Mouse (Mus musculus): ENCODE results near the gene Mccc2. TPM values are rescaled to one million over a fixed set of nuclear protein-coding genes. Genes with fewer than 3 reads are reported as not detected.
"Not testable (repeated sequence)": the region's sequence is repeated elsewhere in the genome, so short reads cannot be mapped to it uniquely, and the experiment has no call there.

Mccc2 gene
- polyA plus RNA-seq (2015; fragmentation: Nextera tagmentation; extraction: Ambion mirVana) = 29.9 and 30.0 TPM in 2 replicates

DNA sequence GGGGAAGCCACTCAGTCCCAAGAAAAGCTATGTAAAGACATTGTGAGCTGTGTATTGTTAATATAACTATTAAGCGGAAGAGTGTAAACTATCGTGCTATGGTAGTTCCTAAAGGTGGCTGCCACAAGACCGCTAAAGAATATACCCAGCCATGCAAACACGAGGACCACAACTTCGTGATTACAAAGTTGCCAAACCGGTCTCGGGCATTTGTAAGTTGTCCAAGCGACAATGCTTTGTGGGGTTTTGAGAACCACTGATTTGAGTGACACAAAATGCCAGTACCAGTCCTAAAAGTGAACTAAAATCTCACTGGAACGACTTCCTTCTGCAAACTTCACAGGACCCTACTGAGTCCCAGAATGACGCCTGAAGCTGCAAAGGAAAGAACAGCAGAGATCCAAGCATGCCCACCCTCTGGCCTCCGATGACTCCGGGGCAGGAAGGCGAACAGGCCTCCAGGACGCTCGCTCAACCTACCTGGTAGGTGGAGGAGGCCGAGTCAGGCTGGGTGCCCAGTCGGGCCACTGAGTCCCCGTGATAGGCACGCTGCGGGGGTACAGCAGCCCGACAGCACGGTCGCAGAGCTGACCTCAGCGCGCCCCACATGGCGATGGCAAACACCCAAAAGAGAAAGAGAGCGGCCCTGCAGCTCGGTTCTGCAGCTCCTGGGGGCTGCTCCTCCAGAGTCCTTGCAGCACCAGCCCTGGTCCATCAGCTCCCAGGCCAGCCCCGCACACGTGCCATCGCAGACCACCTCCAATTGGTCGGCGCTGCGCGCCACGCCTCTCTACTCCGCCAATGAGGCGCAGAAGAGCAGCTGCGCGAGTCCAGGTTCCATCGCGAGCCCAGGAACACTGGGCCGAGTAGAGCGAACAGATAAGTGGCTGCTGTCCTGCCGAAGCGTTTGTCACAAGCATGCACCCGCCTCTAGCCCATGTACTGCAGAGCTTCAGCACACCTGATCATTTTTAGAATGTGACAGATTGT lies at the start of gene Mccc2:
Mccc2 (minus strand) TSS at position 734 of the 990 bp plus-strand sequence.
- WGBS = 4% methylated on average over 47 of the region's 47 CpGs
- Histone ChIP-seq H3K9me3 (no peaks in the 10 kb centered on the region), H3K4me1 (peaks cover 21% of the 10 kb centered on the region), H3K4me2 (peak within 1 kb of the TSS; percentile 85), H3K36me3 (replicated peaks) (no peaks in the 10 kb centered on the region), H3K27me3 (replicated peaks) (no peaks in the 10 kb centered on the region), H3K9ac (peak within 1 kb of the TSS; percentile 71), H3K27ac (peak within 1 kb of the TSS; percentile 61), H3K4me3 (peak within 1 kb of the TSS; percentile 67)
- ATAC-seq (replicated peaks) = peak; percentile 100

DNA sequence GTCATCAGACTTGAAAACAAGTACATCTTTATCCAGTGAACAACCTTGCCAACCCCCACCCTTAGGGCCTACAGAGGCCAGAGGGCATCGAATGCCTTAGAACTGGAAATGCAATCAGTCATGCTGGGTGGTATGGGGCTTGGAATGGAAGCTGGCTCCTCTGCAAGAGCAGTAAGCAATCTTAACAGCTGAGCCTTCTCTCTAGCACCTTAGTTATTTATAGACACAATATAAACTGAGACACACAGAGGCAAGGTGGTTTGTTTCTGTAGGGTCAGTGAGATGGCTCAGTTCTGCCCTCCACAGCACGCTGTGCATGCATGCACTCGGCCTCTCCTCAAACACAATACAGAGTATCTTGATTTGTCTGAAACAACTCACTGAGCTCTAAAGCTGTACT lies 48.5 kb upstream of the Mccc2 start:
- H3K9ac ChIP-seq = no peak overlapping the region
- no peak overlapping the region for H3K4me3 ChIP-seq
- no peaks in the 10 kb centered on the region for H3K9me3 ChIP-seq
- no peaks in the 10 kb centered on the region for H3K27me3 ChIP-seq (replicated peaks)
- H3K4me2 ChIP-seq = no peak overlapping the region
- peaks cover 58% of the 10 kb centered on the region for H3K36me3 ChIP-seq (replicated peaks)
- 96% methylated on average over 3 of the region's 3 CpGs for WGBS
- no peak overlapping the region for H3K27ac ChIP-seq
- ATAC-seq (replicated peaks) = no peak
- H3K4me1 ChIP-seq = no peaks in the 10 kb centered on the region

DNA sequence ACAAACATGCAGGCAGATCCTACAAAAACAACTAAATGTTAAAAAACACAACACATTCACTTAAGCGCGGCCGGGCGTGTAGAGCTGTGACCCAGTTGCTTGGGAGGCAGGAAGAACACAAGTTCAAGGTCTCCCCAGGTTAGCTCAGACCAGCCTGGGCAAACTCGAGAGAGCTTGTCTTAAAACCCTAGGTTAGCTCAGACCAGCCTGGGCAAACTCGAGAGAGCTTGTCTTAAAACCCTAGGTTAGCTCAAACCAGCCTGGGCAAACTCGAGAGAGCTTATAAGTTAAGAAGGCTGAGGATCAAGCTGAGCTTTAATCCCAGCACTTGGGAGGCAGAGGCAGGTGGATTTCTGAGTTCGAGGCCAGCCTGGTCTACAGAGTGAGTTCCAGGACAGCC lies 42.3 kb upstream of the Mccc2 start:
- not testable (repeated sequence) for ATAC-seq (replicated peaks); H3K4me2 ChIP-seq; H3K4me1 ChIP-seq; H3K9ac ChIP-seq; H3K4me3 ChIP-seq; H3K27me3 ChIP-seq (replicated peaks); H3K27ac ChIP-seq; H3K9me3 ChIP-seq
- WGBS = 97% methylated on average over 8 of the region's 8 CpGs
- peaks cover 68% of the 10 kb centered on the region for H3K36me3 ChIP-seq (replicated peaks)

DNA sequence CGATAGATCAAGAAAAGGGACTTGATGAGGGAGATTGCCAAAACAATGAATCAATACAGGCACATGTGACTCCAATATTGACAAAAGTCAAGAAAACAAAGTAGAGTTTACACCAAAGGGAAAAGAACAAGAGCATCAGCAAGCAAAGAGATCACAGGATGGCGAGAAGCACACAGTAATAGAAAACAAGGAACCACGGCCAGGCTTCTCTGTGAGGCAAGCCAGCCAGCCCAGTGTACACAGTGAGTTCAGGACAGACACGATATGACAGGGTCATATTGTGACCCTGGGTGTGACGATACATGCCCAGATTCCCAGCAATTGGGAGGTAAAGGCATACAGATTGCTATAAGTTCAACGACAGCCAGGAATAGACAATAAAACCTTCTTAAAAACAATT lies 10.6 kb upstream of the Mccc2 start:
- 93% methylated on average over 6 of the region's 6 CpGs for WGBS
- H3K27me3 ChIP-seq (replicated peaks) = no peaks in the 10 kb centered on the region
- peaks cover 53% of the 10 kb centered on the region for H3K36me3 ChIP-seq (replicated peaks)
- no peaks in the 10 kb centered on the region for H3K4me1 ChIP-seq
- ATAC-seq (replicated peaks) = no peak
- H3K27ac ChIP-seq = no peak overlapping the region
- H3K9me3 ChIP-seq = no peaks in the 10 kb centered on the region
- H3K4me3 ChIP-seq = no peak overlapping the region
- no peak overlapping the region for H3K9ac ChIP-seq
- no peak overlapping the region for H3K4me2 ChIP-seq

DNA sequence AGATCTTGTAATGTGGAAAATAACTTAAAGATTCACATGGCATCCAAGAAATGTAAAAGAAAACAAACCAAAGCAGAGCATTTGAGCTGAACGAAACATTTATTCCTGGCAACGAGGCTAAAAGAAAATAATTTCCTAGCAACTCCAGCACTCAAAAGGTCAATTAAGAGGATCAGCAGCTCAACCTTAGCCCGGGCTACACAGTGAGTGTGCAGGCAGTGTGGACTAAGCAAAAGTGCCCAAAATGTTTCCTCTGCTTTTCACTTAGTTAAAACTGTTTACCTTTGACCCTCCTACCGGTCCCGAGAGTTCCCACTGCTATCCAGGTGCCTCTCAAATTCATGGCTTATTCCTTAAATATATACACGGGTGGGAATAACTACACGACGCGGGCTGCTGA lies 1.5 kb upstream of the Mccc2 start:
- 91% methylated on average over 9 of the region's 9 CpGs for WGBS
- Histone ChIP-seq H3K36me3 (replicated peaks) (peaks cover 3% of the 10 kb centered on the region; the same call in 1 of the 2 replicates), H3K27me3 (replicated peaks) (no peaks in the 10 kb centered on the region), H3K9me3 (no peaks in the 10 kb centered on the region), H3K4me3 (no peak overlapping the region), H3K4me1 (peaks cover 21% of the 10 kb centered on the region), H3K9ac (no peak overlapping the region), H3K4me2 (no peak overlapping the region), H3K27ac (no peak overlapping the region)
- no peak for ATAC-seq (replicated peaks)

DNA sequence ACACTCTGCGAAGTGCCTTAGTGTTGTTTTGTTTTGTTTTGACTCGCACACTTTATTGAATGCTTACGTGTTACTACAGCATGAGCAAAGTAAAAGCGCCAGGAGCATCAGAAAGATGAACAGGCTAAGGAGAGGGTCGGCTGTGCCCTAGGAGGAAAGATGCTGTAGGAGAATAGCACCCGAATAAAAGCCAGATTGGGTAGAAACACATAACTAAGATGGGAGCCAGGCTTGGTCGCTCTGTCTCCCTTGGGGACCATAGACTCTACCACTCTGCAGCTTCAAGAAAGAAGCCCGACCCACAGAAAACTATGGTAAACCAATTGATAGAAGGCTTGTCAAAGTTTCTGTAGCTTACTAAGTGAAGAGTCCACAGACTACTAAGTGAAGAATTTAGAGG lies 498 bp upstream of the Mccc2 start:
- WGBS = 7% methylated on average over 8 of the region's 8 CpGs
- Histone ChIP-seq H3K4me1 (peaks cover 21% of the 10 kb centered on the region), H3K4me3 (peak overlapping the region; percentile 67), H3K9ac (peak overlapping the region; percentile 71), H3K36me3 (replicated peaks) (no peaks in the 10 kb centered on the region), H3K4me2 (peak overlapping the region; percentile 85), H3K27ac (peak overlapping the region; percentile 61), H3K9me3 (no peaks in the 10 kb centered on the region), H3K27me3 (replicated peaks) (no peaks in the 10 kb centered on the region)
- peak; percentile 45 for ATAC-seq (replicated peaks)

DNA sequence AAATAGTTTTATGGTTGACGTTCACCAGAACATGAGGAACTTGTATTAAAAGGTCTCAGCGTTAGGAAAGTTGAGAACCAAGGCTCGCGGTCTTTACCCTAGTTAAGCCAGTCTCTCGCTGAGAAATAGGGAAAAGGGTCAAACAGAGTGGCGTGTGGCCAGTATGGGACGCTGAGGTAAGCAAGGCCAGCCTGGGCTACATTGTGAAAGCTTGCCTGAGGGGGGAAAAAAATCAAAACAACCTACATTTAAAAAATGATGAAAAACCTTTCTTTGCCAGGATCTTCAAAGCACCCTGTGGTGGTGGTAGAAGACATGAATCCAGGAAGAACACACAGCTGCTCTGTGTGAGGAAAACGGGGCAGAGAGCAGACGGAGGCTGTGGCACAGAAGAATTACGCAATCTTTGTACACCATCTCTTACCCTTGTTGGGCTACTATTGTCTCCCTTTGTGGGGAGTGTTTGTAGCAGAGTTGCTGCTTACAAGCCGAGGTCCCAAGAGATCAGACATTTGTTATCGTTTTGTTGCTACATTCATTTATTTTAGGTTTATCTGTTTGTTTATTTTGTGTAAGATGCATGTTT lies 9.4 kb downstream of the Mccc2 start:
- H3K4me2 ChIP-seq = no peak overlapping the region
- H3K4me3 ChIP-seq = no peak overlapping the region
- WGBS = 91% methylated on average over 12 of the region's 12 CpGs
- H3K27ac ChIP-seq = no peak overlapping the region
- no peaks in the 10 kb centered on the region for H3K27me3 ChIP-seq (replicated peaks)
- 0 out of 2 replicates have a peak, but pooled peaks cover 3% of the 10 kb centered on the region for H3K4me1 ChIP-seq
- ATAC-seq (replicated peaks) = no peak
- no peaks in the 10 kb centered on the region for H3K36me3 ChIP-seq (replicated peaks)
- H3K9ac ChIP-seq = no peak overlapping the region
- H3K9me3 ChIP-seq = no peaks in the 10 kb centered on the region

DNA sequence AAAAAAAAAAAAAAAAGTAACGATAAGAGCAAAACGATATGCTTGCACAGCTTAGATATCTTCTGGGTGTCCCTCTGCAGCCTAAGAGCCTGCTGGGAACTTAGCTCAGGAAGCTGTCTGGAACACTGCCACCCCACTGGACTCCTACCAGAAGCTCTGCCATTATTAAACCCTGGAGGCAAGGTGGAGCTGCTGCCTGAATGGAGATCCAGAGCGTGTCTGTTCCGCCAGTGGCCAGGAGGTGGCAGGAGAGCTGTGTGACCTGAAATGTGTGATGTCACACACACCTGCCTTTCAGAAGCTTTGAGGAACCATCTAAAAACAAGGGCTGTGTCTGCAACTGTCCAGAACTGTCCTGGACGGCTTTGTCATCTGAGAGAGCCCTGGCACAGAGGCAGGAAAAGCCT lies 13.6 kb downstream of the Mccc2 start:
- ATAC-seq (replicated peaks) = peak; percentile 72
- H3K4me1 ChIP-seq = 0 out of 2 replicates have a peak, but pooled peaks cover 3% of the 10 kb centered on the region
- H3K9ac ChIP-seq = no peak overlapping the region
- H3K4me3 ChIP-seq = no peak overlapping the region
- no peak overlapping the region for H3K4me2 ChIP-seq
- 33% methylated on average over 5 of the region's 5 CpGs for WGBS
- H3K9me3 ChIP-seq = no peaks in the 10 kb centered on the region
- no peak overlapping the region for H3K27ac ChIP-seq
- H3K27me3 ChIP-seq (replicated peaks) = no peaks in the 10 kb centered on the region
- H3K36me3 ChIP-seq (replicated peaks) = no peaks in the 10 kb centered on the region

DNA sequence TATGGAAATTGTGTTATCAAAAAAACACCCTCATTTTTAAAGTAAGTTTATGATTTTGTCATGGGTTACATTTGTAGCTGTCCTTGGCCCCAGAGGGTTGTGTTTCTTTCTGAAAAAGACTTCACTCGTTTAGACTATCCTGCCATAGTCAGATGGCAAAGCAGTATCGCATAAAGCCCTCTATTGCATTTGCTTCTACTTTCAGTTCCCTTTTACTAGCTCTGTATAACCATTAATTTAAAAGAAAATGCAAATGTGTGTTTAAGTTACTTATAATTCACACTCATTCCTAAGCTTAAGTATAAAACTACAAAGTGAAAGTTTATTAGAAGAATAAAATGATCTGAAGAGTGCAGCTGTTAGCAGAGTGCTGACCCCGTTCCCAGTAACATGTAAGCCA lies 16.4 kb downstream of the Mccc2 start:
- Histone ChIP-seq H3K4me2 (no peak overlapping the region), H3K4me3 (no peak overlapping the region), H3K4me1 (0 out of 2 replicates have a peak, but pooled peaks cover 3% of the 10 kb centered on the region), H3K9me3 (no peaks in the 10 kb centered on the region), H3K9ac (no peak overlapping the region), H3K27ac (no peak overlapping the region), H3K36me3 (replicated peaks) (no peaks in the 10 kb centered on the region), H3K27me3 (replicated peaks) (no peaks in the 10 kb centered on the region)
- ATAC-seq (replicated peaks) = no peak
- 92% methylated on average over 3 of the region's 3 CpGs for WGBS

DNA sequence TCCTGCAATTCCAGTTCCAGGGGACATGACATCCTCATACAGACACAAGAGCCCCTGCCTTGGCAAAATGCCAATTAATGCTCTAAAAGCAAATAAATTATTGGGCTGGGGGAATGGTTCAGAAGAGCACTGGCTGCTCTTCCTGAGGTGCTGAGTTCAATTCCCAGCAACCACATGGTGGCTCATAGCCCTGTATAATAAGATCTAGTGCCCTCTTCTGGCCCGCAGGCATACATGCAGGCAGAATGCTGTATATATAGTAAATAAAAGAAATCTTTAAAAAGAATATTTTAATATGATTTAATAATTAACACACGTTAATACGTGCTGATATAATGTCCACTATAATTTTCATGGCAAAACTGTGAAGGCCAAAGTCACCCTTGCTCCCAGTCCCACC lies 17.3 kb downstream of the Mccc2 start:
- Histone ChIP-seq H3K4me2 (no peak overlapping the region), H3K9me3 (no peaks in the 10 kb centered on the region), H3K27me3 (replicated peaks) (no peaks in the 10 kb centered on the region), H3K9ac (no peak overlapping the region), H3K4me3 (no peak overlapping the region), H3K36me3 (replicated peaks) (no peaks in the 10 kb centered on the region), H3K4me1 (0 out of 2 replicates have a peak, but pooled peaks cover 3% of the 10 kb centered on the region), H3K27ac (no peak overlapping the region)
- 81% methylated on average over 3 of the region's 3 CpGs for WGBS
- no peak for ATAC-seq (replicated peaks)

DNA sequence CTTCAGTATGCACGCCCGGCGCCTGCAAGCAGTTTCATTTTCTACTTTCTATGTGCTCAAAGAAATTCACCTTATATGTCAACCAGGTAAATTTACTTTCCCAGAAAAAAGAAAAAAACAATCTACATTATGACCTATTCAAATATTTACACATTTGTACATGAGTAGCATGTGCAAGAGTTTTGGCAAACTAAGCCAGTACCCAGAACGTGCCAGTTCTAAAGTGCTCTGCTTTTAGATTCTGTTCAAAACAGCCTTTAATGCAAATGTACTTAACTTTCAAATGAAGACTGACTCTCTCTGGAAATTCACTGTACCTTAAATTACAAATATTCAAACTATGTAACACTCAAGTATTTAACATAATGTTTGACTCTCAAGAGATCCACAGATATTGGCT lies 25.8 kb downstream of the Mccc2 start:
- H3K4me2 ChIP-seq = no peak overlapping the region
- WGBS = 94% methylated on average over 4 of the region's 4 CpGs

DNA sequence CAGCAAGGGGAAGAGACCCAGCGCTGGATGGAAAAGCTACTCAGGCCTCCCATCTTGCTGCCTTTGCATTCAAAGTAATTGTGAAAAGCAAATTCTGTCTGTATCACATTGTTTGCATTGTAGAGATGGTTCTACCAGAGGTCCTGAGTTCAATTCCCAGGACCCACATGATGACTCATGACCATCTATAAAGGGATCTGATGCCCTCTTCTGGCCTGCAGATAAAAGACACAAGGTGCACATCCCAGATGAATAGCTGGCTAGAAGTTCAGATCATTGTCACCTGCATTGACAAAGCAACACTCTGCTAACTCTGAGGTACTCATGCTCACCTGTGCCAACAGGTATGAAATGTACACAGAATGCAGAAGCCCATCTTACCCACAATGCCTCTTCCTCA lies 32.1 kb downstream of the Mccc2 start:
- H3K27ac ChIP-seq = no peak overlapping the region
- H3K27me3 ChIP-seq (replicated peaks) = no peaks in the 10 kb centered on the region
- H3K4me2 ChIP-seq = no peak overlapping the region
- no peaks in the 10 kb centered on the region for H3K36me3 ChIP-seq (replicated peaks)
- 84% methylated on average over 1 of the region's 1 CpGs for WGBS
- ATAC-seq (replicated peaks) = no peak
- no peak overlapping the region for H3K4me3 ChIP-seq
- H3K9ac ChIP-seq = no peak overlapping the region
- H3K4me1 ChIP-seq = no peaks in the 10 kb centered on the region
- H3K9me3 ChIP-seq = no peaks in the 10 kb centered on the region

More for the DNA sequence above, 25.8 kb downstream of the Mccc2 start:
- no peaks in the 10 kb centered on the region for H3K4me1 ChIP-seq
- H3K9ac ChIP-seq = no peak overlapping the region
- H3K36me3 ChIP-seq (replicated peaks) = 0 out of 2 replicates have a peak, but pooled peaks cover 5% of the 10 kb centered on the region
- H3K4me3 ChIP-seq = no peak overlapping the region
- H3K9me3 ChIP-seq = no peaks in the 10 kb centered on the region
- H3K27me3 ChIP-seq (replicated peaks) = no peaks in the 10 kb centered on the region
- no peak for ATAC-seq (replicated peaks)
- no peak overlapping the region for H3K27ac ChIP-seq

Measured in midbrain, embryonic 15.5 days (tissue).